Mouse (Mus musculus): Measurements from ENCODE around the gene Senp3.

- TF ChIP-seq TAL1 (IDR thresholded peaks at IDR 0.05; ENCODE audit: low read length) (no peak), GATA1 (IDR thresholded peaks at IDR 0.05; ENCODE audit: low read length) (no peak)
Observed at GRCm38 (mm10) chr11:69725951-69726350, 44.1 kb upstream of the Senp3 start.

Data from erythroblast, embryonic 14.5 days (primary cell).